Mouse (Mus musculus) small intestine, adult 2 months (tissue): ENCODE measurements at regions not wholly inside any gene's neighbourhood (a gene's known extent, or its start where the extent isn't known, plus 50 kb on each side); places are given as distances from the start of the nearest gene placed in this dataset.

Source experiments
- H3K27ac ChIP-seq: fragments of 200-500 bp; 2 replicates; pipeline ENCODE4 v1.5.1; 2012; ENCODE audit warnings: low read depth, low read length, control low read depth, inconsistent platforms; ENCODE audit not compliant: insufficient read depth
- H3K27me3 ChIP-seq: fragments of 200-500 bp; 2 replicates; pipeline ENCODE4 v1.6.1; 2012; ENCODE audit warnings: mild to moderate bottlenecking, moderate library complexity, low read length, inconsistent platforms; ENCODE audit not compliant: control insufficient read depth, insufficient read depth
- H3K36me3 ChIP-seq: fragments of 200-500 bp; 2 replicates; pipeline ENCODE4 v1.6.1; 2012; ENCODE audit warnings: mild to moderate bottlenecking, low read length, control low read depth, inconsistent platforms; ENCODE audit not compliant: control insufficient read depth, insufficient read depth
- H3K4me1 ChIP-seq: fragments of 200-500 bp; 2 replicates; pipeline ENCODE4 v1.6.1; 2012; ENCODE audit warnings: low read length, inconsistent platforms, mixed read lengths; ENCODE audit not compliant: control insufficient read depth, insufficient read depth, insufficient read length
- H3K4me3 ChIP-seq: fragments of 200-500 bp; 2 replicates; pipeline ENCODE4 v1.5.1; 2012; ENCODE audit warnings: low read depth, mild to moderate bottlenecking, control low read depth, inconsistent platforms, low read length, moderate library complexity
- CTCF ChIP-seq: fragments of 200-500 bp; IDR thresholded peaks from 2 replicates; pipeline ENCODE4 v1.5.1; 2012; ENCODE audit warnings: low read depth, mild to moderate bottlenecking, control low read depth, inconsistent platforms, low read length, moderate library complexity, mixed read lengths; ENCODE audit not compliant: insufficient replicate concordance, insufficient read length; ENCODE audit errors: extremely low read depth
- POLR2A ChIP-seq: fragments of 200-500 bp; IDR thresholded peaks from 2 replicates; pipeline ENCODE4 v1.6.1; 2012; ENCODE audit warnings: low read depth, mild to moderate bottlenecking, control low read depth, inconsistent platforms, low read length, moderate library complexity
- WGBS: fragments of 180-500 bp; shearing (Covaris S2); methylation state at CpG from one replicate; pipeline ENCODE4 v1.1.7; 2018; 5-methylcytosine and 5-hydroxymethylcytosine counted together

GRCm38 (mm10) chr13:110541288-110542148 is 146.7 kb downstream of the Plk2 start:
- H3K27ac ChIP-seq, result no peak overlapping the region
- H3K4me3 ChIP-seq, result no peak overlapping the region
- TF ChIP-seq POLR2A (no peak), CTCF (no peak)
- H3K36me3 ChIP-seq, result no peaks in the 10 kb centered on the region
- WGBS, result 87% methylated on average over 5 of the region's 5 CpGs
- no peaks in the 10 kb centered on the region for H3K4me1 ChIP-seq
- H3K27me3 ChIP-seq, result no peaks in the 10 kb centered on the region

- Histone ChIP-seq H3K27ac (no peak overlapping the region), H3K4me3 (no peak overlapping the region), H3K27me3 (no peaks in the 10 kb centered on the region), H3K4me1 (no peaks in the 10 kb centered on the region), H3K36me3 (no peaks in the 10 kb centered on the region)
- TF ChIP-seq CTCF, result no peak
- no peak for TF ChIP-seq POLR2A
- WGBS, result 89% methylated on average over 5 of the region's 5 CpGs
Observed at GRCm38 (mm10) chr13:110542303-110543065, 147.6 kb downstream of the Plk2 start.

GRCm38 (mm10) chr13:110545454-110545853 is 150.6 kb downstream of the Plk2 start:
- TF ChIP-seq POLR2A (no peak), CTCF (no peak)
- no peaks in the 10 kb centered on the region for H3K27me3 ChIP-seq
- no peak overlapping the region for H3K4me3 ChIP-seq
- no peak overlapping the region for H3K27ac ChIP-seq
- no peaks in the 10 kb centered on the region for H3K4me1 ChIP-seq
- 63% methylated on average over 6 of the region's 6 CpGs for WGBS
- H3K36me3 ChIP-seq, result no peaks in the 10 kb centered on the region

- no peak overlapping the region for H3K27ac ChIP-seq
- H3K4me3 ChIP-seq, result no peak overlapping the region
- TF ChIP-seq POLR2A (no peak), CTCF (no peak)
- peaks cover 3% of the 10 kb centered on the region; the same call in 1 of the 2 replicates for H3K4me1 ChIP-seq
- H3K27me3 ChIP-seq, result no peaks in the 10 kb centered on the region
- WGBS, result 82% methylated on average over 7 of the region's 7 CpGs
- no peaks in the 10 kb centered on the region for H3K36me3 ChIP-seq
Observed at GRCm38 (mm10) chr13:110555529-110556319, 160.9 kb downstream of the Plk2 start.

GRCm38 (mm10) chr13:110556355-110557095 is 161.7 kb downstream of the Plk2 start:
- TF ChIP-seq POLR2A, result no peak
- no peak for TF ChIP-seq CTCF
- Histone ChIP-seq H3K36me3 (no peaks in the 10 kb centered on the region), H3K27me3 (no peaks in the 10 kb centered on the region), H3K4me3 (no peak overlapping the region), H3K27ac (no peak overlapping the region), H3K4me1 (peaks cover 3% of the 10 kb centered on the region; the same call in 1 of the 2 replicates)
- WGBS, result 64% methylated on average over 9 of the region's 9 CpGs

- Histone ChIP-seq H3K27ac (no peak overlapping the region), H3K4me1 (peaks cover 3% of the 10 kb centered on the region; the same call in 1 of the 2 replicates), H3K36me3 (no peaks in the 10 kb centered on the region), H3K4me3 (no peak overlapping the region), H3K27me3 (no peaks in the 10 kb centered on the region)
- 49% methylated on average over 28 of the region's 28 CpGs for WGBS
- TF ChIP-seq POLR2A (no peak), CTCF (no peak)
Observed at GRCm38 (mm10) chr13:110557930-110558727, 163.3 kb downstream of the Plk2 start.
